Mouse (Mus musculus) neural tube, embryonic 15.5 days (tissue): ENCODE measurements around the gene Rhbdd3. TPM values are rescaled to one million over a fixed set of nuclear protein-coding genes. Genes with fewer than 3 reads are reported as not detected.

Experiments
- ATAC-seq: fragments of 200-750 bp; cut with Nextera tagmentation; 2 replicates; pipeline ENCODE4 v1.8.0; 2017; ENCODE audit warnings: mild to moderate bottlenecking, moderate TSS enrichment, moderate library complexity; ENCODE audit not compliant: low FRiP score
- H3K27ac ChIP-seq: fragments of 300-500 bp; sonication (generic); replicated peaks from 2 replicates; pipeline ENCODE4 v1.5.1; 2015; ENCODE audit warnings: mild to moderate bottlenecking, inconsistent platforms
- H3K27me3 ChIP-seq: fragments of 300-500 bp; sonication (generic); replicated peaks from 2 replicates; pipeline ENCODE4 v1.6.1; 2015; ENCODE audit warnings: inconsistent platforms
- H3K36me3 ChIP-seq: fragments of 300-500 bp; sonication (generic); 2 replicates; pipeline ENCODE4 v1.6.1; 2015; ENCODE audit warnings: inconsistent platforms
- H3K4me1 ChIP-seq: fragments of 300-500 bp; sonication (generic); 2 replicates; pipeline ENCODE4 v1.6.1; 2015; ENCODE audit warnings: inconsistent platforms
- H3K4me2 ChIP-seq: fragments of 300-500 bp; sonication (generic); 2 replicates; pipeline ENCODE4 v1.6.1; 2015; ENCODE audit warnings: inconsistent platforms, mild to moderate bottlenecking, moderate library complexity
- H3K4me3 ChIP-seq: fragments of 300-500 bp; sonication (generic); replicated peaks from 2 replicates; pipeline ENCODE4 v1.5.1; 2015; ENCODE audit warnings: mild to moderate bottlenecking, inconsistent platforms
- H3K9ac ChIP-seq: fragments of 300-500 bp; sonication (generic); replicated peaks from 2 replicates; pipeline ENCODE4 v1.6.1; 2015; ENCODE audit warnings: mild to moderate bottlenecking, inconsistent platforms
- H3K9me3 ChIP-seq: fragments of 300-500 bp; sonication (generic); replicated peaks from 2 replicates; pipeline ENCODE4 v1.6.1; 2016; ENCODE audit warnings: inconsistent platforms
- WGBS: fragments of 180-500 bp; shearing (Covaris S2); methylation state at CpG from one replicate; pipeline ENCODE4 v1.1.7; 2015; ENCODE audit warnings: mixed read lengths; 5-methylcytosine and 5-hydroxymethylcytosine counted together
- polyA plus RNA-seq: library from polyadenylated mRNA; unstranded; fragments of >200 nt; fragmentation: Nextera tagmentation; extraction: Ambion mirVana; gene quantifications from 2 replicates; pipeline ENCODE4 v1.2.1, GENCODE M21; 2015

Gene Rhbdd3
- polyA plus RNA-seq, 1 experiment from 2014 or later: 41.5 TPM

GRCm38 (mm10) chr11:5059230-5059629 lies 39.5 kb upstream of the Rhbdd3 start:
- H3K4me3 ChIP-seq: no peak overlapping the region
- H3K4me2 ChIP-seq: no peak overlapping the region
- H3K27ac ChIP-seq: no peak overlapping the region
- peaks cover 74% of the 10 kb centered on the region for H3K4me1 ChIP-seq
- no peak overlapping the region for H3K9ac ChIP-seq
- H3K27me3 ChIP-seq: peaks cover 82% of the 10 kb centered on the region
- ATAC-seq: no peak
- 24% methylated on average over 14 of the region's 14 CpGs for WGBS
- H3K36me3 ChIP-seq: no peaks in the 10 kb centered on the region; the same call in 1 of the 2 replicates
- H3K9me3 ChIP-seq: no peaks in the 10 kb centered on the region

DNA sequence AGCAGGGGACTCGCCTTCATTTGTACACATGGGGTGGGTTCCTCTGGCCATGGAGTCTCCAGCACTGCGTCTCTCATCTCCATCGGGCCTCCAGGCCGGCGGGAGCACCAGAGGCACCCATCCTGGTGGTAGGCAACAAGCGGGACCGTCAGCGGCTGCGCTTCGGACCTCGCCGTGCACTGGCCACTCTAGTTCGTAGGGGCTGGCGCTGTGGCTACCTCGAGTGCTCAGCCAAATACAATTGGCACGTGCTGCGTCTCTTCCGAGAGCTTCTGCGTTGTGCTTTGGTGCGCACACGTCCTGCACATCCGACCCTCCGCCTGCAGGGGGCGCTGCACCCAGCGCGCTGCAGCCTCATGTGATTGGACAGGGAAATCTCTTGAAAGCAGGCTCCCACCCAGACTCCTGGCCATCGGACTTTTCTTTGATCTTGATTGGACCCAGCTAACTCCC lies 39.0 kb upstream of the Rhbdd3 start:
- WGBS: 9% methylated on average over 27 of the region's 27 CpGs
- H3K36me3 ChIP-seq: no peaks in the 10 kb centered on the region; the same call in 1 of the 2 replicates
- H3K4me1 ChIP-seq: peaks cover 79% of the 10 kb centered on the region

GRCm38 (mm10) chr11:5060756-5061412 lies 37.8 kb upstream of the Rhbdd3 start:
- H3K27ac ChIP-seq: no peak overlapping the region
- peaks cover 71% of the 10 kb centered on the region for H3K27me3 ChIP-seq
- no peaks in the 10 kb centered on the region for H3K9me3 ChIP-seq
- H3K36me3 ChIP-seq: no peaks in the 10 kb centered on the region; the same call in 1 of the 2 replicates
- WGBS: 55% methylated on average over 28 of the region's 28 CpGs
- H3K4me3 ChIP-seq: peak overlapping the region; percentile 27; the same call in 1 of the 2 replicates
- peaks cover 84% of the 10 kb centered on the region for H3K4me1 ChIP-seq
- no peak overlapping the region for H3K9ac ChIP-seq
- peak overlapping the region; percentile 95 for H3K4me2 ChIP-seq
- no peak for ATAC-seq

More for the DNA sequence above, 39.0 kb upstream of the Rhbdd3 start:
- ATAC-seq: no peak
- Histone ChIP-seq H3K27me3 (peaks cover 82% of the 10 kb centered on the region), H3K4me2 (no peak overlapping the region), H3K4me3 (no peak overlapping the region), H3K9me3 (no peaks in the 10 kb centered on the region), H3K9ac (no peak overlapping the region), H3K27ac (no peak overlapping the region)

GRCm38 (mm10) chr11:5061413-5062139 lies 37.1 kb upstream of the Rhbdd3 start:
- Histone ChIP-seq H3K4me2 (peak overlapping the region; percentile 95), H3K4me1 (peaks cover 78% of the 10 kb centered on the region), H3K27me3 (peaks cover 64% of the 10 kb centered on the region), H3K27ac (no peak overlapping the region), H3K9ac (peak overlapping the region; percentile 14; the same call in 1 of the 2 replicates), H3K36me3 (no peaks in the 10 kb centered on the region; the same call in 1 of the 2 replicates), H3K4me3 (peak overlapping the region; percentile 27), H3K9me3 (no peaks in the 10 kb centered on the region)
- no peak for ATAC-seq
- 4% methylated on average over 62 of the region's 62 CpGs for WGBS

- H3K36me3 ChIP-seq: no peaks in the 10 kb centered on the region; the same call in 1 of the 2 replicates
- no peak for ATAC-seq
- WGBS: 20% methylated on average over 13 of the region's 13 CpGs
- H3K9ac ChIP-seq: no peak overlapping the region; the same call in 1 of the 2 replicates
- H3K4me2 ChIP-seq: peak overlapping the region; percentile 95
- H3K4me1 ChIP-seq: peaks cover 72% of the 10 kb centered on the region
- H3K27ac ChIP-seq: no peak overlapping the region
- H3K4me3 ChIP-seq: peak overlapping the region; percentile 27
- peaks cover 56% of the 10 kb centered on the region for H3K27me3 ChIP-seq
- no peaks in the 10 kb centered on the region for H3K9me3 ChIP-seq
These were observed 36.4 kb upstream of the Rhbdd3 start for GRCm38 (mm10) chr11:5062326-5062725.

GRCm38 (mm10) chr11:5062860-5063505 lies 35.7 kb upstream of the Rhbdd3 start:
- Histone ChIP-seq H3K4me1 (peaks cover 65% of the 10 kb centered on the region), H3K27me3 (peaks cover 53% of the 10 kb centered on the region), H3K9ac (no peak overlapping the region; the same call in 1 of the 2 replicates), H3K4me2 (peak overlapping the region; percentile 95), H3K9me3 (no peaks in the 10 kb centered on the region), H3K4me3 (0 out of 2 replicates have a peak overlapping the region, but pooled peaks have one; percentile 27), H3K27ac (no peak overlapping the region), H3K36me3 (peaks cover 5% of the 10 kb centered on the region)
- no peak for ATAC-seq
- WGBS: 58% methylated on average over 13 of the region's 13 CpGs

DNA sequence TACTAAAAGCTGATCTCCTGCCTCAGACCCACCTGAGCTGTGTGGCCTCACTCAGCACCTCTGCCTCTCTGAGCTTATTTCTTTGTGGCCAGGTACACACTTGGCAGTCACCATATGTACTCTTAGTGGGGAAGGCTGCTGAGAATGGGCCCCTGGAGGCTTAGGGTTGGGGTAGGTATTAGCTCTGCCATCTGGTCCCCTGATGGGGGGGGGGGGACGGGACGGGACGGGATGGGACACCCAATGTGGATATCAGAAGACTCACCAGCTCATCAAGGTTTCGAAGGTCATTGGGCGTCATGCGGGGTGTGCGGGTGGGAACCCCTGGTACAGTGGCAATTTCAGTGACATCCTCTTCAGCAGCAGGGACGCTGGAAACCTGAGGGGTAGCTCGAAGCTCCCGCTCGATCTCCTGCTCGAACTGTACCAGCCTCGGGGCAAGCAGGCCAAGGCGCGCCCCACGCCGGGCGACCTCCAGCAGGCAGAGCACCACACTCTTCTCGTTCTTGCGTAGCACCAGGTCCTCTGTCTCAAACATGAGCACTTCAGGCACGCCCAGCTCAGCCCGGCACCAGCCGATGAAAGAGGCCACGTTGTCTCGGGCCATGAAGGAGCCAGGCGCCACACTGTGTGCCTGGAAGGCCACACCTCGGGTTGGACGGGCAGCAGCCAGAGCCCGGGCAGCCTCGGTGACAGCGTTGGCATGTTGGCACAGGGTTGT lies 35.0 kb upstream of the Rhbdd3 start:
- Histone ChIP-seq H3K9me3 (no peaks in the 10 kb centered on the region), H3K4me1 (peaks cover 59% of the 10 kb centered on the region), H3K4me3 (peak overlapping the region; percentile 89), H3K27ac (no peak overlapping the region), H3K9ac (peak overlapping the region; percentile 76; the same call in 1 of the 2 replicates), H3K36me3 (peaks cover 12% of the 10 kb centered on the region), H3K4me2 (peak overlapping the region; percentile 95), H3K27me3 (peaks cover 53% of the 10 kb centered on the region)
- WGBS: 58% methylated on average over 31 of the region's 31 CpGs
- no peak for ATAC-seq

DNA sequence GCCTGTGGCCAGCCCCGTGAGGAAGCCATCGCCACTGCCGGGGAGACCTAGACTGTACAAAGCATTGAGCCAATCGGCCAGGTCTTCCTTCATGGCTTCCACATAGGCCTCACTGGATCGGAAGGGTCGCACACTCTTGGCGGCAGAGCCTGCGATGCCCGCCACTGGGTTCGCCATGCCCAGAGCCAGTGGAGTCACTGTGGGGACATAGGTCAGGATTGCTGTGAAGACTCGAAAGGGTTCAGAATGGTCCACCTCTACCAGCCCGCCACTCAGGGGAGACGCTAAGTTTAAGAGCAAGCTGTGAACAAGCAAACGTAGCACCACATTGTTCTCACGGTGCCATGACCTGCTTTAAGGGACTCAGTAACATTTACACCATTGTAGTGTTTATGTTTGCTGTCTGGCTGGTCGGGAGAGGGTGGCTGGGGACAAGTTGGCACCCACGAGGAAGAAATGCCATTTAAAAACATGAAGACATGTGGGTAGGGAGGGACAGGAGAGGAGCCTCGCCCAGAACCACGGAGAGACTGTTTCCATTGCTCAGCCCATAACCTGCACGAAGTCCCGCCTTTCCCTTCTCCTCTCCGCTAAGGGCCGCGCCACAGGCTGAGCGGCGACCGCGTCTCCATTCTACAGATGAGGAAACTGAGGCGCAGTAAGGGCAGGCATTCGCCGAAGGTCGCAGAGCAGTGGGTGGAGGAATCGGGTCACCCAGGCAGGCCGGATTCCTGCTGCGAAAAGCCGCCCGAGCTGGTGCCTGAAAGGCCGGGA lies 34.3 kb upstream of the Rhbdd3 start:
- WGBS: 13% methylated on average over 38 of the region's 38 CpGs

DNA sequence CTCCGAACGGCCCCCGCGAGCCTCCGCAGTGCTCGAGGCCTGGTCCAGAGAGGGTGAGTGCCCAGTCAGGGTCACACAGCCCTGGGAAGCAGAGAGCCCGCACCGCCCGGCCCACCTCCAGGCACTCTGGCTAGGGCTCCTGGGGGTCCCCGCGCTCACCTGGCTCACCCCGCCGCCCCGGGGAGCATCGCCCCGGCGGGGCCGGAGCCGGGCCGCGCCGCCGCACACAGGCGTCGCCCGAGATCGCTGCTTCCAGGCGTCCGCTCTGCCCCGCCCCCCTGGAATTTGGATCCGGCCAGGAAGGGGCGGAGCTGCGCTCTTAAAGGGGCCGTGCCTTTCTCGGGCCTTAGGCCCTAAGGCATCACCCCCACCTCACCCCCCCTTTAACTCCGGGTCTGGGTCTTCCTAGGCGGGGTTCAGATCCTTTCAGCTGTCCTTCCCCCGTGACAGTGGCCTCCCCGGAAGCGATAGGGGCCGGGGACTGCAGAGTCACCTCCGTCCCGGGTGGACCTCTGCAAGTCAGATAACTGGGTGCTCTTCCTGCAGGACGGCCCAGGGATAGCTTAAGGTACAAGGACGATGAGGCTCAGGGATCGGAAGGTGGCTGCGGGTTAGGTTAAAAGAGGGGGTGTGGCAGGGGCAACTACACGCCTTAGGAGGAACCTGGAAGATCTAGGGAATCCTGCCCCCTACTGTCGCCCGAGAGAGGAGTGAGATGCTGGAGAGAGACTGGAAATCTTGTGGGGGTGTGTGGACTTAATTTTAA lies 33.5 kb upstream of the Rhbdd3 start, which contains the start of gene Gas2l1:
Gene Gas2l1, minus strand, starts transcription at position 272 of the 766 bp plus-strand sequence.
- peaks cover 37% of the 10 kb centered on the region for H3K27me3 ChIP-seq
- ATAC-seq: peak; percentile 89
- H3K27ac ChIP-seq: peak within 1 kb of the TSS; percentile 68
- H3K36me3 ChIP-seq: peaks cover 25% of the 10 kb centered on the region
- peak within 1 kb of the TSS; percentile 89 for H3K4me3 ChIP-seq
- peaks cover 47% of the 10 kb centered on the region for H3K4me1 ChIP-seq
- peak within 1 kb of the TSS; percentile 76 for H3K9ac ChIP-seq
- 1% methylated on average over 50 of the region's 50 CpGs for whole genome bisulfite sequencing
- H3K9me3 ChIP-seq: no peaks in the 10 kb centered on the region
- H3K4me2 ChIP-seq: peak within 1 kb of the TSS; percentile 95

More for the DNA sequence above, 34.3 kb upstream of the Rhbdd3 start:
- Histone ChIP-seq H3K9me3 (no peaks in the 10 kb centered on the region), H3K27ac (no peak overlapping the region; the same call in 1 of the 2 replicates), H3K4me2 (peak overlapping the region; percentile 95), H3K36me3 (peaks cover 20% of the 10 kb centered on the region), H3K9ac (peak overlapping the region; percentile 76), H3K4me3 (peak overlapping the region; percentile 89), H3K27me3 (peaks cover 45% of the 10 kb centered on the region), H3K4me1 (peaks cover 52% of the 10 kb centered on the region)
- ATAC-seq: peak; percentile 11; the same call in 1 of the 2 replicates

- H3K27me3 ChIP-seq: peaks cover 20% of the 10 kb centered on the region
- no peak overlapping the region for H3K4me3 ChIP-seq
- peaks cover 33% of the 10 kb centered on the region for H3K4me1 ChIP-seq
- H3K36me3 ChIP-seq: peaks cover 44% of the 10 kb centered on the region
- H3K9me3 ChIP-seq: no peaks in the 10 kb centered on the region
- ATAC-seq: no peak
- no peak overlapping the region for H3K27ac ChIP-seq
- H3K4me2 ChIP-seq: no peak overlapping the region
- no peak overlapping the region for H3K9ac ChIP-seq
These were observed 31.7 kb upstream of the Rhbdd3 start for GRCm38 (mm10) chr11:5067063-5067462.
